Mouse (Mus musculus): Measurements from ENCODE around the gene Pitpnb. TPM values are rescaled to one million over a fixed set of nuclear protein-coding genes. Genes with fewer than 3 reads are reported as not detected.

The Pitpnb gene
- total RNA-seq (2021): 10 to 100 TPM; 63.4 to 64.7 TPM

DNA sequence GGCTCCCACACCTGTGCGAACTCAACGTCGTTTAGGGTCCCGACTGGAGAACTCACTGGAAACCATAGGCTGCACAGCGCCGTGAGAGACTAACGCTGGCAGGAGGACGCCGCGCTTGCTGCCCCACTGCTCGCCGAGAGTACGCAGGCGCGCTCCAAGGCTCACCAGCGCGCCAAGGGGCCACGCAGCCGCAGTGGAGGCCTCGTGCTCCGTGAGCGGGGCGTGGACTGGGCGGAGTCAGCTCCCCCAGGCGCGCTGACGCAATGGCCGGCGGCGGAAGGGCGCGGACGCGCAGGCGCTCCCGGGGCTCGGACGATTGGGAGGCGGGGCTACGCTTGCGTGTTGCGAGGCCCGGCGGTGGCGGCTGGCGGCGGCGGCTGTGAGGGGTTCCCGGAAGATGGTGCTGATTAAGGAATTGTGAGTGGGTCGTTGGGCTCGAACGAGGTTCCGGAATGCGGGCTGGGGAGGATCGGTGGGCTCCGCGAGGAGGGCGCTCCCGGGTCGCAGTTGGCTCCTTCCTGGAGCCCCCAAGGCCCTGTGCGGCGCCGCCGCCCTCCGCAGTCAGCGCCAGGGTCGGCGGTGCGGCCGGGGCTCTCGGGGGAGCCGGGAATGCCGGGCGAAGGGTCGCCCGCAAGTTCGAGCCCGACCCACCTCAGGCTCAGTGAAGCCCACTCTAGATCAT lies at the start of gene Pitpnb:
Pitpnb (plus strand) TSS at position 347 of the 682 bp plus-strand sequence.
- DNase-seq: peak; percentile 99

DNA sequence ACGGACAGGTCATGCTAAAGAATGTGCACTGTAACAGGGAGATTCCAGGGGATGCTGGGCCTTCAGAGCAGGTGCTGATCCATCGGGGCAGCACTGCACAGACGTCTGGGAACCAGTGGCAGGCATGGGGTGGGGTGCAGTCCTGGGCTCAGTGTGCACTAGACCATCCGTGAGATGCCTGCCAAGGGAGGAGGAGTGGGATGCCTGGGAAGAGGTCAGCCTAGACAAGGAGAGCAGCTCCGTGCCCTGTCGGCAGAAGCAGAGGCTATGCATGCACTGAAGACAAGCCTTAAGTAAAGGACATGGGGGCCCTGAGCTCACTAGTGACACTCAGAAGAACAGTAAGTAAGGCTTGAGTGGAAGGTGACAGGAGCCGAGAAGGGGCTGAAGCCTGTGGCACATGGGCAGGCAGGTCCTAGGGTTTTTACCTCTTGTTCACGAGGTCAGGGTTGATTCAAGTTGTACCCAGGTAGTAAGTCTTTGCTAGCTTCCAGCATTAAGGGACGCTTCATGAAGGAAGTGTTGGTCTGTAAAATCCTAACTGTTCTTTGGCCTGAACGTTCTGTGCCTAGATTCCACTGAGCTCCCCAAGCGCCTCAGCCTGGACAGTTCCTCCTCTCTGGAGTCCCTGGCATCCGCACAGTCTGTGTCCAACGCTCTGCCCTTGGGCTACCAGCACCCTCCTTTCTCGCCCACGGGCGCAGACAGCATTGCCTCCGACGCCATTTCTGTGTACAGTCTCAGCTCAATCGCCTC lies 46.0 kb upstream of the Pitpnb start:
- DNase-seq: no peak

DNA sequence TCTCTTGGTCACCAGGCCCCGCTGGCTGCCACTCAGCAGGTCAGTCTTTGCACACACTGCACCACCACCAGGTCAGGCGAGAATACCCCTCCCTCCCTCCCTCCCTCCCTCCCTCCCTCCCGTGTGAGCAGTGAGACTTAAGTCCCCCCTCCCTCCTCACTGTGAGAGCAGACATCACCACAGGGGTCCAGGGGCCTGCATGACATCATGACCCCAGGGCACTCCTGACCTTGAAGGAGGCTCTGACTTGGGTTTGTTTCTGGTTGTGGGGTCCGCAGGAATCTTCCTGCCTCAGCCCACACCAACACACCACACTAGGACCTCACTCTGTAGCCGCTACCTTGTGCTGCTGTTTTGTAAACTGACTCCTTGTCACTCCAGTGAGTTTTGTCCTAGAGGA lies 43.0 kb upstream of the Pitpnb start:
- DNase-seq: no peak

DNA sequence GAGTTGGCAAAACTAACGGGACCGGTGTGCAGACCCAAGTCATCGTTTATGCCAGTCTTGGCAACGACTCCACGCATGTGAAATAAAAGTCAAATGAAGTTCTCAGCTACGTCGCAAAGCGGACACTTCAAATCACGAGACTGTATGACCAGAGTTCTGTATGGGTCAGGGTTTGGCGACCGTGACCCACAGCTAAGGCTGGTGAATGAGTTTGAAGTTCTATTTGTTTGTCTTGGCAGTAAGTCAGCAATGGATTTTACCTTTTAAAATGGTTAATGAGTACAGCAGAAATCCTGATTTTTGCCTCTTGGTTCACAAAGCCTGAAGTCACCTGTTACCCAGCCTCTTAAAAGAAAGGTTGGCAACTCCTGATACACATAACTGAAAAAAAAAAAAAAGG lies 42.1 kb upstream of the Pitpnb start:
- no peak for DNase-seq

DNA sequence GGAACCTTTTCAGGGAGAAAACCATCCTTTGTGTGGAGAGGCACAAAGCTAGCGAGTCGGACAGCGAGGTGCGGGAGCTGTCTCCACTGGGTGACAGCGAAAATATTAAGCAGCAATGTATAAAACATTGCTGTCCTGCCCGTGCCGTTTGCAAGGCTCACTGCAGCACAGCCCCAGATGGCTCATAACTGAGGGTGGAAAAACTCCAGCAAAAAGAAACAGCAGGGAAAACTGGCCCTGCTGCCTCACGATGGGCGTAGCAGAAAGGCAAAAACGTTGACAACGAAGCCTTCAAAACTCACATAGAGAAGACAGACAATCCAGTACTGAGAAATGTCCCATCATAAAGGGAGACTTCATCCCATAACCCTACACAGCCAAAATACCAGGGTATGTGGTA lies 40.5 kb upstream of the Pitpnb start:
- no peak for DNase-seq

DNA sequence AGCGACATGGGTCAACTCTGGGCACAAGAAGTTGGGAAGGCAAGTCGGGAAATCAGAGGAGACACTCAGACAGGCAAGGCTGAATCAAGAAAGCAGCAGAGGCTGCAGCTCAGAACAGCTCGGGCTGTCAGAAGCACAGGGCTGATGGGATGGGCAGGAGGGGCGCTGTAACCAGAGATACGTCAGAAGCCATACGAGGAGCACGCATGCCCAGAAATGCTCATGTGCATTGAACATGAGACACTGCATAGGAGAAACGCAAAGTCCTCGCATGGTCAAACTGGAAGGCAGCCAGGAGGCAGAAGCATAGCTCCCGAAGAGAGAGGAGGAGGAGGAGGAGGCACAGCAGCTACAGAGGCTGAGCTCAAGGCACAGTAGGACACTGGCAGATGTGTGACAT lies 38.9 kb upstream of the Pitpnb start:
- DNase-seq: no peak

DNA sequence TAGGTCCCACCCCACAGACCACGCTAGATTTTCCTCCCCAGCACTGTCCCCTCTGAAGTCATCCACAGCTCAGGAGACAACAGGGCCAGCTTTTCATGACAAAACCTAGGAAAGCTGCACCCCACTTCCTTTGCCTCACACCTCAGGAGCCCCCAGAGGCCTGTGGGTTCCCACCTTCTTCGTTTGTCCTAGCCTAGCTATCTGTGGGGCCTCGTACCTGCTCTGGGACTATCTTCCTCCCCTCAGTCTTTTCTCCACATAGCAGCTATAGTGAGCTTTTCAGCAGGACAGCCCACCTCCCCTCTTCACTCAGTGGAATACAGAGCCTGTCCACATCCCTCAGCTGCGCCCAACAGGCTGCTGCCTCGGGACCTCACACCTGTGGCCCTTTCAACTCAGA lies 32.8 kb upstream of the Pitpnb start:
- DNase-seq: no peak

DNA sequence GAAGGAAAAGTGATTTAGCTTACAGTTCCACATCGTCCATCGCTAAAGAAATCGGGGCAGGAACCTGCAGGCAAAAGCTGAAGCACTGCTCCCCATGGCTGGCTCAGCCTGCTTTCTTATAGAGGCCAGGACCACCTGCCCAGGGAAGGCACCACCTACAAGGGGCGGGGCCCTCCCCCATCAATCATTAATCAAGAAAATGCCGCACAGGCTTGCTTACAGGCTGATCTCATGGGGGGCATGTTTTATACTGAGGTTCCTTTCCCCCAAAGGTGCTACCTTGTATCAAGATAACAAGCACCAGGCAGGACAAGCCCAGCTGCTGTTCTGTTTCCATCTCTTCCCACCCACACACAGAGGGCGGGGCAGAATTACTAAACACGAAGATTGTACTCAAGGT lies 31.9 kb upstream of the Pitpnb start:
- DNase-seq: no peak

DNA sequence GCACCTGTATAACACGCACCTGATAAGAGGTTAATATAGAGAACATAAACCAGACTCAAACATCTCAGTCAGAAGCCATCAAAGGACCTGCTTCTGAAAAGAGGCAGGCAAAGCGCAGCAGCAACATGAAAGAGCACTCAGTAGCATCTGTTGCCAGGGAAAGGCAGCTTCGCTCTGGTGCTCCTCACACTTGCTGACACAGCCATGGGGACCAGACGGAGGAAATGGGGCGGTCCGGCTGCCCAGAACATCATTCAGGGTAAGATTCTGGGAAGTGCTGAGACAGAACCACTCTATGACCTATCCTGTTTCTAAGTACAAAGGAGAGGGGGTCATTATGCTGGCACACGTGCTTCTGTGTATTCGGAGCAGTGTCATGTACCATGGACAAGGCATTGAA lies 29.8 kb upstream of the Pitpnb start:
- no peak for DNase-seq

DNA sequence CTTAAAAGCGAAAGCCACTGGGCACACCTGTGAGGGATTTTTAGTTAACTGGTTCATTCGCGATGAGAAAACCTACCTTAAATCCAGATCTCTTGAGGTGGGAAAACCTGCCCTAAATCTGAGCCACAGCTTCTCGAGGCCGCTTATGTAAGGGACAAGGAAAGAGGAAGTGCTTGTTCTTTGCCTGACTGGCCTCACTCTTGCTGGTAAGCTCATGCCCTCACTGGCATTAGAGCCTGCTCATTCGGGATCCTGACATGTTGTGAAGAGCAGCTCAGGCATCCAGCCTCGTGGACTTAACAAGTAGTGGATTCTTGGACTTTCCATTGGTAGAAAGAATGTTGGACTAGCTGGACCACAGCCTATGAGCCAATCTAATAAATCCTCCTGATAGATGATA lies 28.8 kb upstream of the Pitpnb start:
- no peak for DNase-seq

DNA sequence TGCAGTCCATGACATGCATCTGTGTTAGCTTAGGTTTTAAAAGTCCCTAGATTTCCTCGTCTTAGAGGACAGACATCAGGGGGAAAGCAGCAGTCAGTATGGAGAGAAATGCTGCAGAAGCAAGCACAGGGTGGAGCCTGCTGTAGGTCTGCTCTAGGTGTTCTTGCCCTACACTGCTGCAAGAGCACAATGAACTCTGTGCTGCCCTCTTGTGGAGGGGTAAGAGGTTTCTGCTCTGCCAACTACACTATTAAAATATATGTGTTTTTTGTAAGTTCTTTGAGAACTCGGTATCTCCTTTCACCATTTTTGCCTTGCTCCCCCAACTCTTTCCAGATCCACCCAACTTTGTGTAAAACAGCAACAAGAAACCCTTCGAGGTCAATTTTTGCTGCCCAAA lies 25.8 kb upstream of the Pitpnb start:
- DNase-seq: no peak

DNA sequence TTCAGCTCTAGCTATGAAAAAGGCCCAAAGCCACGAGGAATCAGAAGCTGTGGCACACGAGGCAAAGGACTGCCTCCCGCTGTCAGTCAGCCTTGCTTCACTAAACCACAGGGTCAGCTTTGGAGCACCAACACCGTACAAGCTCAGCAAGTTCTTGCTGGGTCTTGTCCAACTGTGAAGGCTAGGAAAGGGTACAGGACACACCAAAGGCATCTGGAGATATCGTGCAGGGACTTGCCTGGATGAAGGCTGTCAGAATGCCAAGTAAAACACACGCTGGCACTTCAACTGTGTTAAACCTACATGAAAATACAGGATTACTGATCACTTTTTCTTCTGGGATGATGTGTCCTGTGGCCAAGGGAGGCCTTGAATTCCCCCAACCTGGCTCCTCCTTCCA lies 20.4 kb upstream of the Pitpnb start:
- peak; percentile 41 for DNase-seq

DNA sequence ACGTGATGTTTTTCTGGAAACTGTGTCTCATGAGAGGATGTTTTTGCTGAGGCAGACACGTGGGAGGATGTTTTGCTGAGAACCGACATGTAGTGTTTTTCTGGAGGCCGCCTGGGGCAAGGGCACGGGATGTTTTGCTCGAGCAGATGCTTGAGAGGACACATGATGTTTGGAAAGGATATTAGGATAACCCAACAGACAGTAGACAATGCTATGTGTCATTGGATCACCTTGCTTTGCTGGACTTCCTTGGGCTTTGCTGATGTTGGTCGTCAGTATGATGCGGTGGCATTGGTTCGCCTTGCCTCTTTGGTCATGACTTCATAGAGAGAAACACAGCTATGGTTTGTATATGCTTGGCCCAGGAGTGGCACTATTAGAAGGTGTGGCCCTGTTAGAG lies 16.7 kb upstream of the Pitpnb start:
- DNase-seq: no peak

DNA sequence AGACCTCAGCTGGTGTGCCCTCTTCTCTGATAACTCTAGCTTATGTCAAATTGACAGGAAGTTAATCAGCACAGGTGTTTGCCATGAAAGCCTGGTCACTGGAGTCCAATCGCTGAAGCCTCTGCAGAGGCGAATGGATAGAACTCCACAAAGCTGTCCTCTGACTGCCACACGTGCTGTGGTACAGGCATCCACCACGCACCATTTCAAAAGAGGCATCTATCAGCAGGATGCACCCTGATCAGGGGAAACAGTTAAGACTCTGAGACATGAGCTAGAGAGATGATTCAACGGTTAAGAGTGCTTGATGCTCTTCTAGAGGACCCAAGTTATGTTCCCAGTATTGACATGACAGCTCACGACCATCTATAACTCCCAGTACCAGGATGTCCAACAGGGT lies 15.5 kb upstream of the Pitpnb start:
- no peak for DNase-seq

DNA sequence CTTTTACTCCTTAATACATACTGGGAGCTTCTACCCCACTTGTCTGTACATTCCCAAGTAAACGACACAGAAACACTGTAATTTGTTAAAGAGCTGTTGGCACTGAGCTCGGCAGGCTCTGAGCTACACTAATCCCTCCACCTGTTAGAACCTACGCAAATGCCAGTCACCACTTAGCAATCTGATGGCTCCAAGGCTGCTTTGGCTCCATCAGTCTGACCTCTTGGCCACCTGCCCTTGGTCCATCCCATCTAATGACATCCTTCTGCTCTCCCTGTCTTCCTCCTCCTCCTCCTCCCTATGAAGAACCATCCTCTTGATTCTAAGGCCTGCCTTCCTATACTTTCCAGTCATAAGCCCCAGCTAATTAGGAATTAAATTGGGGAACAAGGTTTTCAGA lies 13.0 kb upstream of the Pitpnb start:
- no peak for DNase-seq

DNA sequence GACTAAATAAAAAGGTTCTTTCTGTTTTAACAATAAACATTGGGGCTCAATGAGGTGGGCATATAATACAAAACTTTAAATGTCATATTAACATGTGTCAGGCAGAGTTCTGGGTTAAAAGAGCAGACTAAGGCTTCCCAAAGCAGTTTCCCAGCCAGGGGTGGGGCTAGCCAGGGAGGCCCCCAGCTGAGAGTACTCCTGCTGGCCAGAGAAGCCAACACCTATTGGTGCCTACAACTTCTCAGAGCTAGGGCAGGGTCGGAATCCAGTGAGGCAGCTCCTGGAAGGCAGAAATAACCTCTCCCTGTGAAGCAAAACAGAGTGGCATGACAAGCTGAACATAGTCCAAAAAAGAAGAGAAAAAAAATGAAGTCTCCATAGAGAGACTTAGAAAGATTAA lies 11.6 kb upstream of the Pitpnb start:
- DNase-seq: no peak

DNA sequence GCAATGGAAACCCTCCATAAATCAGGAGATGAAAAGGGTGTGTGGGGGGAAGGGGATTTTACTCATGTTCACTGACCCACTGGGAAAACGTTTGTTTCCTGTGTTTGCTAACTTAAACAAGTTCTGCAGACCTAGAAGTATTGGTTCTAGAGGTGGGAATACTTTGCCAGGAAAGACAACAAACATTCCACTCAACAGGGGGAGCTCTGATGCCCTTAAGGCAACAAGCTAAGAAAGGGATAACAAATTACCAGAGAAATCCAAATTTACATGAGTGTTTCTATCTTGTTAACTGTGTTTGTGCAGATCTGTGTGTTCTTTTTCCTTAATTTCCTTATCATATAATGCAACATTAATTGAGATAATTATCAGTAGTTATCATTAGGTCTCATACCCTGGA lies 4.8 kb upstream of the Pitpnb start:
- DNase-seq: no peak

DNA sequence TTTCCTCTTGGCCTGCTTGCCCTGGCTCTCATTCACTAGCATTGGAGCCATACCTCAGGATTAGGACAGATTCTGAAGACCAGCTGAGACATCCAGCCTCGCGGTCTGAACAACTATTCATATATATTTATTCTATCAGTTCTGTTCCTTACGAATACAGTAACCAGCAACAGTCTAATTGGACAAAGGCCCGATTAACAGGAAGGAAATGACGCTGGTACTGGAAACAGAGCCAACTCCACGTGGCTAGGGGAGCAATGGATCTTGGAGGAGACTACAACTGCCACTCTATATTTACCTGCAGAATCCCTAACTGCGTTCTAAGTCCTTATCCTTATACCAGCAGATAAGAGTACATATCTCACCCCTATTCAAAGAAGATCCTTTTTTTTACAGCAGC lies 3.1 kb upstream of the Pitpnb start:
- no peak for DNase-seq

DNA sequence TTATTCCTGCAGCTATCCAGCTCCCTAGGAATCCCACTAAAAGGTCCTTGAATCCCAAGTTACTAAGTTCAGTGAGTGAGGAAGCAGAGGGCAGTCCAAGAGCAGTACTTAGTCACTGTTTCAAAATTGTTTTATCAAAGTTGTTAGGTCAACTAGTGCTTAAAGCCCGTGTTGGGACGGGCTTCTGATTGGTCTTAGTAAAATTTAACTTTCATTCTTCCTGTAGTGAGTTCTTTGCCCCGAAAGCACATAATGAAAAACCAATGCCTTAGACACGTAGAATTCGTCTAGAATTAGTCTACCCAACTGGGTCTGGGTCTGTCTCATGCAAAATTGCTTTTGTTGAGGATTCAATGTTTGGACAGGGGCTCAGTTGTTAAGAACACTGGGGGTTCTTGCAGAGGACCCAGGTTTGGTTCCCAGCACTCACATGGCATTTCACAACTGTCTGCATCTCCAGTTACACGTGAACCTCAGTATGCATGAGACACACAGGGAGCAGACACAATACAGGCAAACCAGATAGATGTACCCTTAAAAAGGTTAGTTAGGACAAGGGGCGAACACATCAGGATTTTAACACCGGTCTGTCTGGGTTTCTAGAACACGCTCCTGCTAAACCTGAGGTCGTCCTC lies 664 bp upstream of the Pitpnb start:
- peak; percentile 12 for DNase-seq

DNA sequence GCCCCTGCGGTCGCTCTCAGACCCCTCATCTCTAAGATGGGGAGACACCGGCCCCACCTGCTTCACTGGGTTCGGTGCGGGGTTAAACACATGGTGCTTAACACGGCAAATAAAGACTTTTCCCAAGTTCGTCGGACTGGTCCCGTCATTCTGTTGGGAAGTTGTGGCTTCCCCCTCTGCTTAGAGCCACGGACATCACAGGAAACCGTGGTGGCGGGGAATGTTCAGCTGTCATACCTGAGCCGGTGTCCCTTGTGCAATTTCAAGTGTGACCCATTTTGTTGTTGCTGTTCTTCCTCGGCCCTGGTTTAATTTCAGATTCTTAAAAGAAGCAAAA lies 504 bp downstream of the Pitpnb start:
- DNase-seq: no peak

DNA sequence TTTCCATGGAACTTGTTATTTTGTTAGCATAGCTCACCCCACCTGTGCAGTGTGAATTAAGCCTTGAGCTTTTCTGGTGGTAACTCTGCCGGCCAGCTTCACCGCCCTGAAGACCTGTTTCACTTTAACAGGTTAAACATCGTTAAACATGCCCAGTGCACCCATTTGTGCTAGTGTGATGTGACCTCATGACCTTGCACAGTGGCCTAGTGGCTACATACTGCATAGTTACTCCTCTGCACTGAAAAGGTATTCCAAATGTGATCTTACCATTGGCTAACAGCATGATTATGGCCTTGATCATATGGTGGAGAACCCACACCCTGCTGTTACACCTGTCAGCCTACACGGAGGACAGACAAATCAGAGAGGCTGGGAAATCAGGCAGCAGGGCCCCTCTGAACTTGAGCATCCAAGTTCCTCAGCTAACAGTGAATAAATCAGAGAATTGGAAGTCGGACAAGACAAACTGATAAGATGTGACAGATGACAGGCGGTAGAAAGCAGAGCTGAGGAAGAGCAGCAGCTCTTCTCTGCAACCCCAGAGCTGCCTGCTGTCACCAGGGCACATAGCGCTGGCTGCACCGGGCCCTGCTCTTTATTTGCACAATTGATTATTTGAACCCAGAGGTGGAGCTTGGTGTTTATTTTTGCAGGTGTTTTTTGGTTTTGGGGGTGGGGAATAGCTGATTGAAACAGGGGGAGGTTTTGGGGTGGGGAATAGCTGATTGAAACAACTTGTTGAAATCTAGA lies 5.6 kb downstream of the Pitpnb start:
- DNase-seq: no peak

DNA sequence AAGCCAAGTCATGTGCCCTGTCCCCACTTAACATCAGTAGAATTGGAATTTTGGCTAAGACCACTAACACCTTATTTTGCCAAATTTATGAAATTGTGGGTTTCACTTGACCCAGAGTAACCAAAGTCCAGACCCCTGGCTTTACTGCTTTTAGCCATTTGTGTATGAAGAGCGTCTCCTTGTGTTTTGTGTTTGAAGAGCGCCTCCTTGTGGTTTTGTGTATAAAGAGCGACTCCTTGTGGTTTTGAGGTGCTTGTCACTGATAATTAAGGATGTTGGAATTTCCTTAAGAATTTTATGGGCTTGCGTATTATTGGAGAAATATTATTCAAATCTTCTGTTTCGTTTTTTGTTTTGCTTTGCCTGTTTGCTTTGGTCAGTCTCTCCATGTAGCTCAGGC lies 11.0 kb downstream of the Pitpnb start:
- DNase-seq: peak; percentile 38

DNA sequence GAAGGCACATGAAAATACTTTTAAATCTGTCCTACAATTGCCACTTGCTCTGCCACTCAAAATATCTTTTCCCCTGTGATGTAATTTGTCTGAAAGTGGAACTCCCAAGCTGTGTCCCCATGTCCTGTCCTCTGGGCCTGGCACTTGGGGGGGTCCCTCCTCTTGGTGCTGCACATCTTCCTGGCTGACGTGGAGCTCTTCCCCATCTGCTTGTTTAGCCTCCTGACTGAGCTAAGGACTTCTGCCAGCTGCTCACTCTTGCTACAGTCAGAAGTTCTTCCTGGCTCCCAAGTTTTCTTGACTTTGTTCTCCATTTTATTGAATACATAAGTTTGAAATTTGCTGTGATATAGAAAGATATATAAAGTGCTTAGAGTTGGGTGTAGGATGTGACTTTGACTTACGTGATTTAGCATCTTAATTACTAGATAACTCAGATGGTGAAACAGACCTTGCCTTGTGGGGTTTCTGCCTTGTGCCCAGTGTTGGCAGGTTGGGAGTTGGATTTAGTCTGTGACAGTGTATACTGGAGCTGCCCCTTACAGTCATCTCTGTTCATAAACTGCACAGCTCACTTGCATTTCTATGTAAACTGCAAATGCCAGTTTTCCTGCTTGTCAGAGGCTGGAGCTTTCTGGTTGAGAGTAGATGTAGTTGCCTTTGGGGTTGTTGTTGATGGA lies 14.3 kb downstream of the Pitpnb start:
- no peak for DNase-seq

Measured in heart, postnatal 4 days (tissue).